Mouse (Mus musculus) G1E (cell line): Measurements from ENCODE around the gene Sumf2.

Experiments used
- CTCF ChIP-seq: IDR thresholded peaks from 2 replicates; pipeline ENCODE4 v1.5.1; 2012; ENCODE audit warnings: low read depth, low read length, inconsistent platforms, mixed read lengths
- GATA1 ChIP-seq: IDR thresholded peaks from 2 replicates; pipeline ENCODE4 v1.6.1; 2012; ENCODE audit warnings: borderline replicate concordance, low read length, inconsistent platforms, mixed read lengths
- TAL1 ChIP-seq: conservative IDR thresholded peaks from 2 replicates; pipeline ENCODE4 v1.6.1; 2012; ENCODE audit warnings: low read depth, low read length, inconsistent platforms, mixed read lengths

- TF ChIP-seq CTCF (no peak), TAL1 (no peak), GATA1 (no peak)
Observed at GRCm38 (mm10) chr5:129909591-129909990, 62.8 kb downstream of the Sumf2 start.
